Mouse (Mus musculus): ENCODE results near the gene Ppp1r26.
"Not testable (repeated sequence)": the region's sequence is repeated elsewhere in the genome, so short reads cannot be mapped to it uniquely, and the experiment has no call there.

The Ppp1r26 gene

DNA sequence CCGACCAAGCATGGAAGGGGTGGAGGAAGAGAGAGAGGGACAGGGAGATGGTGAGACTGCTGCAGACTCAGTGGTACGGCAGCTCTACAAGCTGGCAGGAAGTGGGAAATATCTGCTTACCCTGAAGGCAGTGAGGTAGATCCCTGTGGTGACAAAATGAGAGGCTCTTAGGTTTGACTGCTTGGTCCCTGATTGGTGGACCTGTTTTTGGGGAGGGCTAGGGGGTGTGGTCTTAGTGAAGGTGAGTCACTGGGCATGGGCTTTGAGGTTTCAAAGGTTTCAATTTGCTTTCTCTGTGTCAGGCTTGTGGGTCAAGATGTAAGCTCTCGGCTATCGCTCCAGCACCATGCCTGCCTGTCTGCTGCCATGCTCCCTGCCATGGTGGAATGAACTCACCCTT lies 1.5 kb upstream of the Ppp1r26 start:
- DNase-seq (ENCODE audit: low spot score): no peak

DNA sequence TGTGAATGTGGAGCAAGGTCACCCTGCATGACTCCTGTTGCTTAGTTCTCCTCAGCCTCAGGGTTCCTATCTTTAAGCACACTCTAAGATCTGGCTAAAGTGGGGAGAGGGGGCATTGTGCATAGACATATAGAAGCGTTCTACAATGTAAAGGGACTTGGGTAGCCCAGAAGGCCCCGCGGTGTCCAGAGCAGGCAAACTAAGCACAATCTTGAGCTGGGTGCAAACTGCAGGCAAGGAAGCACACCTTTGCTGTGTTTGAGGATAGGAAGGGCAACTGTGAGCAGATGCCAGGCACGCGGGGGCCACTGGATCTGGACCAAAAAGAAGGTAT lies 452 bp upstream of the Ppp1r26 start:
- DNase-seq (ENCODE audit: low spot score): no peak

DNA sequence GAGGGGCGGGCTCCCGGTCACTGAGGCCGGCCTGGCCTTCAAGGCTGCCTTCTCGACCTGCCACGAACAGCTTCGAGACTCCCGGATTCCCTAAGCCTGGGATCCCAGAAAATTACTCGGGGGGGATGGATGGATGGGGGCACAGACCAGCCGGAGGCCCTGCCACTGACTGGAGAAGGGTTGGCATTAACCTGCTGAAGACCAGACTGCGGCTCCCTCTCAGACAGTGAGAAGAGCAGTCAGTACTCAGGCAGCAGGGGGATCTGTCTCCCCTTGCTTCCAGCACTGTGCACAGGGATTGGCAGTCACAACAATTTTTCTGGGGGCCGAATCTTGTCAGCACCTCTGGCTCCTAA lies 693 bp downstream of the Ppp1r26 start:
- no peak for DNase-seq (ENCODE audit: low spot score)

DNA sequence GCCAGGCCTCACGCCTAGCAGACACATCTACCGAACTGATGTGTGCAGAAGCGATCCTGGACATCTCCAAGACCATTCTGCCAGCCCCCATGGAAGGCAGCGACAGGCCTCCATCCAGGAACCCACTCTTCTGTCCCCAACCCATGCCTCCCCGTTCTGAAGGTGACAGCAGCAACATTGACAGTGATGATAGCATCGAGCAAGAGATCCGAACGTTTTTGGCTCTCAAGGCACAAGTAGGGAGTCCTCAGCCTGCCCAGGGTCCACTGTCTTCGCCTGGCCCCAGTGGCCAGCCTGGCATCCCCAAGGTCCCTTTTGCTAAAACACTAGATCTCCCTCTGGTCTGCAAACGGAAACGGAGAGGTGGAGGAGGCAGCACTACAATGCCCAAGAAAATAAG lies 5.1 kb downstream of the Ppp1r26 start:
- DNase-seq (ENCODE audit: low spot score): no peak

DNA sequence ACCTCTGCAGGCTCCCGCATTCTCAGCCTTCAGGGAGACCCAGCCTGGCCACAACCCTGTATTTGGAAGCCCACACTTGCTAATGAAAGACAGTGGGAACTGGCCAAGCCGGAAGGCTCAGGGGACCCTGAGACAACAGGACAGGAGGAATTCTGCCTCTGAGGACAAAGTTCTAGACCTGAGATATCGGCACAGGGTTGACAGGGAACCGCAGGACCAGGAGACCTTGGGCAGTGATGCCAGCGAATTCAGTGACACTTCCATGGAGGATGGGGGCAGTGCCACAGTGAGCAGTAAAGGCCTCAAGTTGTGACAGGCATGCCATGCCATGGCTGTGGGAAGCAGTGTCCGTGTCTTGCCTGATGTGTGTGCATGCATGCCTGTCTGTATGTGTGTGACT lies 6.9 kb downstream of the Ppp1r26 start:
- DNase-seq (ENCODE audit: low spot score): no peak

DNA sequence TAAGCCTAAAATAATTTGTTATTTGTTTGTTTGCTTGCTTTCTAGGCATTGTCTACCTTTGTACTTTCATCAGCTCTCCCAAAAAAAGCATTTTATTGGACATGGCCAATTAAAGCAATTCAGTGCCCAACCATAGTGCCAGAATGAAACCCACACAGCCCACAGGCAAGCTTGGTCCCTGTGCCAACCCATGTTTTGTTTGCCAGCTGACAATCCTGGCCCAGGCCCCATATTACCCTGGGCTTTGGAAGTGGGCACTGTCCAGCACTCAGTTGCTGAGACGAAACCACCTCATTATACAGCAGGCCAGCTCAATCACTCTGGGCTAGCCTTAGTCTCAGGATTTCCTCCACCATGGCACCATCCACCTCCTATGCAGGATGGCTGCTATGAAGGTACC lies 10.0 kb downstream of the Ppp1r26 start:
- no peak for DNase-seq (ENCODE audit: low spot score)

DNA sequence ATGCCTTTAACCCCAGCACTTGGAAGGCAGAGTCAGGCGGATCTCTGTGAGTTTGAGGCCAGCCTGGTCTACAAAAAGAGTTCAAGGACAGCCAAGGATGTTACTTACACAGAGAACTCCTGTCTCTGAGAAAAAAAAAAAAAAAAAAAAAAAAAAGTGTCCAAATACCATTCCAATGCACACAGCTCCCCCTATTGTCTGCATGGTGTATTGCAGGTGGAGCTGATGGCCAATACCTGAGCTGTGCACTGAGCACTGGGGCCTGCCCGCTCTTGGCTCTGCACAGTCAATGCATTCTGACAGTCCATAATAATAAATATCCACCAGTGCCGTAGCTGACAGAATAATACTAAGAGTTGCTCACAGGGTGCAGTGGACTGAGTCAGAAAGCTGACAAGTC lies 17.3 kb downstream of the Ppp1r26 start:
- DNase-seq (ENCODE audit: low spot score): peak; percentile 70

DNA sequence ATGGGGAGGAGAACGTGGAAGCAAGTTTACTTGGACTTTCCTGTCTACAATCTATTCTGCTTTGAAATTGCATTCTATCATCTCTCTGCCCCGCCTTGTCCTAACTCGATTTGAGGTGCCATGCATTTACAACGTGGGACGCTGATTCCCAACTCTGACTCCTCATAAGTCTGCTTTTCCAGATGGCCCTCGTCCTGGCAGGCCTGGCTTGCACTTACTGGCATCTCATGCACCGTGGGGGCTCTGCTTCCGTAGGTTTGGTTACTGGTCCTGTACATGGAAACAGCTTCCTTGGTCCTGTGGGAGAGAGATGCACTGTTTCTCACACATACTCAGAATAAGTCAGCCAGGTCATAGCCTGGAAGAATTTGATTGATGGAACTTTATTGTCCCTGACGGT lies 18.3 kb downstream of the Ppp1r26 start:
- no peak for DNase-seq (ENCODE audit: low spot score)

DNA sequence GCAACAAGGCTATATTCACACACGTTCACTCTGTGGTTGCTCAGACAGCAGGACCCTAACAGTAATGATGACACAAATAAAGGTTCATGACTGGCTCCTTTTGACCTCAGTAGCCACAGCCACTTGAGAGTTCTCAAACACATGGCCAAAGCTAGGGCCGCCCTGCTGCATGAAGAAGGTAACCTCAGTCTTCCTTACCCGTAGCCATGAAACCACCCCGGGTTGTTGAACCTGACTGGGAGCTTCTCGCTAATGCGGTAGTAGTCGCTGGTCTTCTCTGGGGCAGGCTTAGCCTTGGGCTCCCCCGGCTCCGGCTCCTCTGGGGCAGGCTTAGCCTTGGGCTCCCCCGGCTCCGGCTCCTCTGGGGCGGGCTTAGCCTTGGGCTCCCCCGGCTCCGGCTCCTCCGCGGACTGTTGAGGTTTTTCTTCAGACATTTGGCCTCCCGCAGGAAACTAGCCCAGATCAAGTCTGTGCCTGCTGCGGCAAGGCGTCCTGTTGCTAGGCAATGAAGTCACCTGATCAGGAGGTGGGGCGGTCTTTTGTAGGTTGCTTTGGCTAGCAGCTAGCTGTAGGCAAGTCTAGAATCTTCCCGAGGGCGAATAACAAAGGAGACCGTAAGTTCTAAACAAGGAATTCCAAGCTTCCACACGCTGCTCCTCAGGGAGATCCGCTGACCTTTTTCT lies 19.4 kb downstream of the Ppp1r26 start, which contains the start of gene 1700007K13Rik:
TSS of gene 1700007K13Rik (minus strand) at position 497 of the 683 bp plus-strand sequence.
- peak; percentile 72 for DNase-seq (ENCODE audit: low spot score)

DNA sequence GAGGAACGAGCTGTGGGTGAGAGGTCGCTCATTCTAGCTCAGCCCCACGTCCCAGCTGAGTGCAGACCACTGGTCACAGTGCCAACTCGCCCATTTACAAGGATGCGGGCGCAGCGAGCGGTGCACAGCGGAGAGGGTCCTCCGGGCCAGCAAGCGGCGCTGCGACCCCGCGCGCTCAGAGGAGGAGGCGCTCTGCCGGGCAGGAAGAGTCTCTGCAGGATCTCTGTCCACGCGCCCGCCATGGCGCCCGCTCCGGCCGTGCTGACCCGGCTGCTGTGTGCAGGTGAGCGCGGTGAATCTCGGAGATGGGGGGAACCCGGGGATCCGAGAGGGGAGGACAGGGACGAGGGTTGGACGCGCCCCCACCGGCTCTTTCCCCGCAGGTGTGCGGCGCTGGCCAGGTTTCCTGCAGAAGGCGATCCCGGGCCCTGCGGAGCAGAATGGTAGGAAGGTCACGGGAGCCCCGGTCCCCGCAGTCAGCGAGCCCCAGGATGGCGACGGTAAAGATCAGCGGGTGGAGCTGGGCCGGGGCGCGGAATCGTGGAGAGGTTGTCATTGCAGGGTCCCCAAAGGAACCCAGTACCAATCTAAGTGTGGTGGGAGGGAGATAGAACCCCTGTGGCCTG lies 21.4 kb downstream of the Ppp1r26 start, which contains the start of gene Mrps2:
TSS of gene Mrps2 (plus strand) at position 207 of the 626 bp plus-strand sequence.
- peak; percentile 84 for DNase-seq (ENCODE audit: low spot score)

DNA sequence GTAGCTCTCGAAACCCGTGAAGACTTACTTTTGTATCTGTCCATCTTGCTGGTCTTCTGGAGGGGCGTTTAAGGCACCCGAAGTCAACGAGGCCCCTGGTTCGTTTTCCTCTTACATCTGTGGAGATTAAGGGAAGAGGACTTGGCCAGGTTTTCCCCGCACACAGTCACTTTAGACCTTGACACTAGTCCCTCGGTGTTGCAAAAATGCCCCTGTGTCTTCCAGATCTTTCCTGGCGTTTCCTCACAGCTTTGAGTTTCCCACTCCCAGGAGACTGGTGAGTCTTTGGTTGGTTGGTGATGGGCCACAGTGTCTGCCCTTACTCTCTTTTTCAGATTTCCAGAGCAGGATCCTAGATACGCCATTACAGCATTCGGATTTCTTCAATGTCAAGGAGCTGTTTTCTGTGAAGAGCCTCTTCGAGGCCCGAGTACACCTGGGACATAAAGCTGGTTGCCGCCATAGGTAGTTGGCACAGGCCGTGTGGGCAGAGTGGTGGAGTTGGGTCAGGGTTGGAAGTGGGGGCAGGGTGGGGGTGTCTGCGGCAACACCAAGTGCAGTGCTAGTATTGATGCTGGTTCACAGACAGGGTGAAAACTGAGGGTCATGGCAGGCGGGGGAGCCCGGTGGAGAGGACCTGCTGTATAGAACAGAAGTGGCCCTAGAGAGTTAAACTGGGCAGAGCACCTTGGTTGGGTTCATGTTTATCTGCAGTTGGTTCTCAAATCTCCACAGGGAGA lies 22.1 kb downstream of the Ppp1r26 start:
- no peak for DNase-seq (ENCODE audit: low spot score)

DNA sequence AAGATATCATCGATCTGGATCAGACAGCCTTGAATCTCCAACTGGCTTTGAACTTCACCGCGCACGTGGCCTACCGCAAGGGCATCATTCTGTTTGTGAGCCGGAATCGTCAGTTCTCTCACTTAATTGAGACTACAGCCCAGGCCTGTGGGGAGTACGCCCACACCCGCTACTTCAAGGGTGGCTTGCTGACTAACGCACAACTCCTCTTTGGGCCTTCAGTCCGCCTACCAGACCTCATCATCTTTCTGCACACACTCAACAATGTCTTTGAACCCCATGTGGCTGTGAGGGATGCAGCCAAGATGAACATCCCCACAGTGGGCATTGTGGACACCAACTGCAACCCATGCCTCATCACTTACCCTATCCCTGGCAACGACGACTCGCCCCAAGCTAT lies 22.9 kb downstream of the Ppp1r26 start:
- DNase-seq (ENCODE audit: low spot score): no peak

DNA sequence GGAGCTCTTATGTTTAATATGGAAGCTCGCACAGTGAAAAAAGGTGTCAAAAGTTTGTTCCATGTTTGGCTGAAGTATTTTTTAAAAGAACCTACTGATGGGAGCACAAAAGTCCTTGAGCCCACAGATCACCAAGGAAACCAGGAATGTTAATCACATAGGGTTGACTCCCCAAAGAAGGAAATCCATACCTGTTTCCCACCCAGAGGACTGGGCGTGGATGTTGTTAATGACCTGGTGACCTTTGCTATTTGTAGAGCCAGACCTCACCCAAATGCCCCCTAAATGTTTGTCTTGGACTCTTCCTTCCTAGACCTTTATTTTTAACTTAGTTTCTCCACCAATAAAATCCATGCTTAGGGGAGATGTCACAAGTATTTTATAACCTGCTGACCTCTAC lies 24.0 kb downstream of the Ppp1r26 start:
- DNase-seq (ENCODE audit: low spot score): no peak

DNA sequence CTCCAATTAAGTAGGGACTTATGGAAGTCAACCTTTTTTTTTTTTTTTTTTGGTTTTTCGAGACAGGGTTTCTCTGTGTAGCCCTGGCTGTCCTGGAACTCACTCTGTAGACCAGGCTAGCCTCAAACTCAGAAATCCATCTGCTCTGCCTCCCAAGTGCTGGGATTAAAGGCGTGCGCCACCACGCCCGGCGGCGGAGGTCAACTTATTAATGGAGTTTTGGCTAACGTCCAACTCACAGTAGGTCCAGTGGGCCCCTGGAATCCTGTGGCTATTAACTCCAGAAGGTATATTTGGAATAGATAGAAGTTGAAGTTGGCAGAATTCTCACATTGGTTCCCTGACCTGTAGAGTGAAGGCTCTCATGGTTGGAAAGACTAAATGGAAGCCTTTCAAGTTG lies 25.4 kb downstream of the Ppp1r26 start:
- not testable (repeated sequence) for DNase-seq (ENCODE audit: low spot score)

DNA sequence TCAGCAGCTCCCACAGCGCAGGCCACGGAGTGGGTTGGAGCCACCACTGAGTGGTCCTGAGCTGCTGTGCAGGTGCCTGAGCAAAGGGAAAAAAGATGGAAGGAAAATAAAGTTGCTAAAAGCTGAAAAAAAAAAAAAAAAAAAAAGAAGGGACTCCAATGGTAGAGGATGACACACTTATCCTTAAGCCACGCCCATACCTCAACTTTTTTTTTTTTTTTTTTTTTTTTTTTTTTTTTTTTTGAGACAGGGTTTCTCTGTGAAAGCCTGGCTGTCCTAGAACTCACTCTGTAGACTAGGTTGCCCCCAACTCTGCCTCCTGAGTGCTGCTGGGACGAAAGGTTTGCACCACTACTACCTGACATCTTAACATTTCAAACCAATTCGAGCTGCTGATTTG lies 31.4 kb downstream of the Ppp1r26 start:
- not testable (repeated sequence) for DNase-seq (ENCODE audit: low spot score)

DNA sequence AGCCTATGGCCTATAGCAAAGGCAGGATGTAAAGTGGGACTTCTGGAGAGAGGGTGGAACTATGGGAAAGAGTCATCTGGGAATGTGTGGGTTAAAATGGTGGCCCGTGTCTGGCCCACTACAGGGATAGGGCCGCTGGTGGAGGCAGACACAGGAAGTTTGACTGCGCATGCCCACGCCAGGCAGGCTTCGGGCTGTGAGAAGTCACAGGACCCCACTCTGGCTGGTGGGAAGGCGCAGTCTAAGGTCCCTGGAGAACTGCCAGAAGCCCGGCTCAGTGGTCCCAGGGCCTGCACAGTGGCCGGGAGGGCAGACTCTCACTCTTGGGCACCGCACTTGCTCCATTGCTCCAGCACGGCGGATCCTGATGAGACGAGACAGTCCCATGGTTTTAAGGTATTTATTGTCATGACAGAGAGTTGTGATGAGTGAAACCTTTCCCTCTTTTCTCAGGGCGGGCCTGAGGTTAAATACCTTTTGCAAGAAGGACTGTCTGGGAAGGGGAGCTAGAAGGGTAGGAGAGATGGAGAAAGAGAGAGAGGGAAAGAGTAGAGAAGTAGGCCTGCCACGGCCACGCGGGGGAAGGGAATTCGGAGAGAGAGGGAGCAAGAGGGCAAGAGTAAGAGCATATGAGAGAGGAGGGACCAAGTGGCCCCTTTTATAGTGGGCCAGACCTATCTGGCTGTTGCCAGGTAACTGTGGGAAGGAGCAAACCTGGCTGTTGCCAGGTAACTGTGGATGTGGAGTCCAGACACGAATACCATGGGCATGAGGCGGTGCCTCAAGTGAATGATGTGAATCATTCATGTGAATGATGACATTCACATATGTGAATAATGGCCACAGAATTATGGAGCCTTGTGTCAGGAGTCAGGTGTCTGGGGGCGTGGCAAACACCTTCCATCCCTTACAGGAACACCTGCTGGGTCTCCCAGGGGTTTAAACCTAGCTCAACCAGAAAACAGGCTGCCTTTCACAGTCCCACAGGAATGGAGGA lies 32.9 kb downstream of the Ppp1r26 start:
- no peak for DNase-seq (ENCODE audit: low spot score)

DNA sequence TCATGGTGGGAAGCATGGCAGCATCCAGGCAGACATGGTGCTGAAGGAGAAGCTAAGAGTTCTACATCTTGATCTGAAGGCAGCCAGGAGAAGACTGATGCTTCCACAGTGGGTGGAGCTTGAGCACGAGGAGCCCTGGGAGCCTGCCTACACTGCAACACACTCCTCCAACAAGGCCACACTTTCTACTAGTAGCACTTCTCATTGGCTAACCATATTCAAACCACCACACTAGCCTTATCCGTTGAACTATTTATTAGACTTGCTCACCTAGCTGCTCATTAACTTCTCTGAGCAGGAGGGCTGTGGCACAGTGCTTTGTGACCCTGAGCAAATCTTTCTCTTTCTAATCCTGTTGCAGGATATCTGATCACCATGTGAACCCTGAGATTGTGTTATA lies 37.3 kb downstream of the Ppp1r26 start:
- no peak for DNase-seq (ENCODE audit: low spot score)

DNA sequence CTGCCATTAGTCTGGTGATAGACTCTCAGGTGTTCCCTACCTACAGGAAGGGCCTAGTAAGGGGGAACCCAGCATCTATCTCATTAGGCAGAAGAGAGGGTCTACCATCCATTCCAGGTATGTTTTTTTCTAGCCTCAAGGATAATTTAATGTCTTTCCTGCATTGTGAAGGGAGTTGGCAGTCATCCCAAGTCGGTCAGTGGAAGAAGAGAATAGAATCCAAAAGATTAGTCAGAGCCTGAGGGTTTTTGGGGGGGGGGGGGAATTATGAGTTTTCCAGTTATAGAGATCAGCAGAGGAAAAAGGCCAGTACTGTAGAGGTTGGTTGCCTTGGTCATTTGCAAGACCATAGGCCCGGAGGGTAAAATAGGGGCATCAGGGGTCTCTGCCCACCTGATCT lies 47.9 kb downstream of the Ppp1r26 start:
- DNase-seq (ENCODE audit: low spot score): no peak

DNA sequence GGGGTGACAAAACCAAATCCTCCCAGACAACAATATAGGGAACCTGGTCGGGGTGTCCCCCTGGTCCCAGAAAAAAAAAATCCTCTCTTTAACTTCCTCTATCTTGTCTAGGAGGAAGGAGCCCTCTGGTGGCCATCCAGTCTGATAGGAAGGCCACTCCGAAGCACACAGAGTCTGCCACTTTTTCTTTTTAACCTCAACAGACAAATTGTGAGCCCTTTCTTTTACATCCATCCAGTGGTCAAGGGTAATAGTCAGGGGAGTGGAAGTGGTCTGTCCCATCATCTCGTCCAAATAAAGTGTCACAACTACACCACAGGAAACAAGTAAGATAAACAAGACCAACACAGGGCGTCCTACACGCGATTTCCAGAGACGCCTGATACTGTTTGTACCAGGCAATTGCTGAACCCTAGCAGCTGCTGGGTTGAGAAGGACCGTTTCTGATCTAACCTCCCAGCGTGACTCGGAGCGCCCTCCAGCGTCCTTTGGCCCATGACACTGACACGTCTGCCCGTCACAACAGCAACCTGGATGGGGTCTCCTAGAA lies 48.7 kb downstream of the Ppp1r26 start:
- DNase-seq (ENCODE audit: low spot score): peak; percentile 55

DNA sequence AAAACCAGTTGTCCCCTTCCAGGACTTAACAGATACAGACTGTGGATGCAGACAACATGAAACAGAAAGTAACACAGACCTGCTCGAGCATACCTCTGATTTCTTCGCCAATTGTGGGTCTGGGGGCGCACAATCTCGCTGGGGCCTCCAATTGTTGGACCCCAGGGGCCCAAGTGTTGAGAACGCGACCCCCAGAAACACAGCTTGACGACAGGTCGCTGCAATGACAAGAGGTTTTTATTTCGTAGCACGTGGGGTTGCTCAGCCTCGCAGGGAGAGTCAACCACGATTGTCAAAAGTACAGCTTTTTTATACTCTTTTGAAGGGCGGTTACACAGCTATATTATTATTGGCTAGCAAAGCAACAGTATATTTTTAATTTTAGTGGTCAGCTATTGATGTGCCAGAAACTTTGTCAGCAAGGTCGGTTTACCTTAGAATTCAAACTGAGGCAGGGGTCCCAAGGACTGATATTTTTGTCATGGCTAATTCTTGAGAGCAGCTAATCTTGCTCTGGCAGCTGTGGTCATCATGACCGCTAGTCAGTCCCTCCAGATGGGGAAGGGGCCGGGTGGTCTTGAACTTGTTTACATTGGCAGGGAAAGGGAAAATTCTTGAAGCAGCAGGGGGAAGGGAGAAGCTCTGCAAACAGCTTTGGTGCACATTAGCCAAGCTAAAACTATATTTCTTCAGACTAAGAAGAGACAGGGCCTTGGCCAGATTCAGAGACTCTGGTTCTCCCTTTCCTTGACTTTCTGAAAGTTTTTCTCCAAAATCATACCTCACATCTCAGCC lies 49.4 kb downstream of the Ppp1r26 start:
- DNase-seq (ENCODE audit: low spot score): no peak

DNA sequence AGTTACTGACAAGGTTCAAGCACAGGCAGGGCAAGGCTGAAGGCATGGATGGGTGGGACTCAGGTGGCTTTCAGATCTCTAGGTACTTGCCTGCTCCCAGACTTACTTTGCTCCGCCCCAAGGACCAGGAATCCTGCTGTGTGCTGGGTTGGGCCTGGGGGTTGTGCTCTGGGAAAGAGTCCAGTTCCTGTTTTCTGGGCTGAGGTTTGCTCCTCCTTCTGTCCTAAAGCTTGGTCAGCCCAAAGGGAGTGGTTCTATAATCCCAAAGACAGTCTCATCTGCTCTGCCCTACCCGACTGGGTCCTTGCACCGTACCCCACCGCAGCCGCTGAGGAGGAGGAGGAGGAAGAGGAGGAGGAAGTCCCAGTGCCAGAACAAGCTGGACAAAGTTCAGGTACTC lies 50.1 kb downstream of the Ppp1r26 start, which contains the start of gene Gbgt1:
TSS of gene Gbgt1 (plus strand) at position 221 of the 400 bp plus-strand sequence.
- DNase-seq (ENCODE audit: low spot score): no peak
